Mouse (Mus musculus): ENCODE measurements at regions not wholly inside any gene's neighbourhood (a gene's known extent, or its start where the extent isn't known, plus 50 kb on each side); places are given as distances from the start of the nearest gene placed in this dataset.

DNA sequence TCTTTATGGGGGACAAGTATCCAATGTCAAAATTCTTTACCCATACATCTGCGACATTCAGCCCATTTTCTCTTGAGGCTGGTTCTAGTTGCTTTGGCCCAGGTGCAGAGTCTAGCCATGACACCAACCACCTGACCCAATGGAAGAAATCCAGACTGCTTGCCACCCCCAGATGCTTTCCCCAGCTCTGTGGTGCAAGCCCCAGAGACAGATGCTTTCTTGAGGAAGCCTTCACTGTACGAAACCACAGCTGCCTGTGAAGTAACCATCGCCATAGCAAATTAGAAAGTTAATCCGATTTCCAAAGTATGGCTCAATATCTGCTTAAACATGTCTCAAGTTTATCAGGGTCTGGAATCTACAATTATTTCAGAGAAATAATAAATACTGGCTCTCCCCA is 138.5 kb downstream of the Arrdc4 start:
- Histone ChIP-seq H3K27me3 (ENCODE audit: control insufficient read depth, insufficient read depth, low read length) (no peaks in the 10 kb centered on the region), H3K27ac (replicated peaks; ENCODE audit: insufficient read depth, low read depth, low read length) (no peak overlapping the region), H3K4me1 (ENCODE audit: control insufficient read depth, insufficient read depth, low read length) (no peaks in the 10 kb centered on the region), H3K79me2 (ENCODE audit: control insufficient read depth, insufficient read depth, low read length) (no peaks in the 10 kb centered on the region), H3K4me3 (ENCODE audit: insufficient read depth, low read depth, low read length) (no peak overlapping the region), H3K9ac (ENCODE audit: low read depth, low read length) (no peak overlapping the region), H3K36me3 (ENCODE audit: control insufficient read depth, insufficient read depth, low read length) (no peaks in the 10 kb centered on the region)
- 89% methylated on average over 4 of the region's 4 CpGs for WGBS
- TF ChIP-seq POLR2A (IDR thresholded peaks at IDR 0.05; ENCODE audit: extremely low read depth, insufficient read depth, low read length) = no peak
- TF ChIP-seq CTCF (IDR thresholded peaks at IDR 0.05; ENCODE audit: low read depth, low read length) = no peak
- no peak for DNase-seq (ENCODE audit: extremely low read depth, low read depth, low spot score)

DNA sequence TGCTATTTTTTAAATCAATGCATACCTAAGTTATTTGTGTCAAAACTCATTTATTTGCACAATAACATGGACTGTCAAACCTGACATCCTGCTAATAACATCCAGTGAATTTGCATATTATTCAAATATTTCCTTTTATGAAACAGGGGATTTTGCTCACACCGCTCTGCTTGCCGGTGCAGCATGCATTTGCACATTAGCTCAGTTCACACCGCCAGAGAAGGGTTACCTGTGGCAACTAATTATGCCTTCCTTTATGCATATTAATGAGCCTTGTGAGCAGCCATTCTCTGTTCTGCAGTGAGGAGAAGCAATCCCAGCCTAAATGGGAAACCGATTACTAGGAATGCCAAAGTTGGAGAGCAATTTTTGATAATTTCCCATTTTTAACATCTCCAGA is 141.9 kb downstream of the Arrdc4 start:
- TF ChIP-seq CTCF (IDR thresholded peaks at IDR 0.05; ENCODE audit: low read depth, low read length) (no peak), POLR2A (IDR thresholded peaks at IDR 0.05; ENCODE audit: extremely low read depth, insufficient read depth, low read length) (no peak)
- WGBS = 89% methylated on average over 4 of the region's 4 CpGs
- no peak overlapping the region for H3K27ac ChIP-seq (replicated peaks; ENCODE audit: insufficient read depth, low read depth, low read length)
- no peaks in the 10 kb centered on the region for H3K4me1 ChIP-seq (ENCODE audit: control insufficient read depth, insufficient read depth, low read length)
- H3K36me3 ChIP-seq (ENCODE audit: control insufficient read depth, insufficient read depth, low read length) = no peaks in the 10 kb centered on the region
- no peak overlapping the region for H3K4me3 ChIP-seq (ENCODE audit: insufficient read depth, low read depth, low read length)
- no peak overlapping the region for H3K9ac ChIP-seq (ENCODE audit: low read depth, low read length)
- H3K79me2 ChIP-seq (ENCODE audit: control insufficient read depth, insufficient read depth, low read length) = no peaks in the 10 kb centered on the region
- no peaks in the 10 kb centered on the region for H3K27me3 ChIP-seq (ENCODE audit: control insufficient read depth, insufficient read depth, low read length)
- DNase-seq (ENCODE audit: extremely low read depth, low read depth, low spot score) = no peak

DNA sequence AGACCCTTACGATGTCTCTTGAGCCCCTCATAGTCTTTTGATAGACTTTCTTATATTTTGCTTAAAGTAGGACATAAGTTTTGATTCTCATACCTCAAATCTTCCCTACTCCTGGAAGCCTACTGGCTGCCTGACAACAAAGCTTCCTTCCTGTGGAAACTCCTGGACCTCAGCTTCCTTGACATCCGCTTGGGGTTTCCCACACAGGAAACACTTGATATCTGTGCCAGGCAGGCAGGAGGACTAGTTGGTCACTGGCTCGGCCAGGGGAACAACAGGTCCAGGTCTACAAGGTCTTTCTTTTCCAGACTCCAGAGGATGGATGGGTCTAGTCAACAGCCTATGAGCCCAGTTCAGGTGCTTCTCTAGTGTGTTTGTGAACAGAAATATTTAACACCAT is 142.8 kb downstream of the Arrdc4 start:
- Histone ChIP-seq H3K36me3 (ENCODE audit: control insufficient read depth, insufficient read depth, low read length) (no peaks in the 10 kb centered on the region), H3K27ac (replicated peaks; ENCODE audit: insufficient read depth, low read depth, low read length) (no peak overlapping the region), H3K9ac (ENCODE audit: low read depth, low read length) (no peak overlapping the region), H3K4me1 (ENCODE audit: control insufficient read depth, insufficient read depth, low read length) (no peaks in the 10 kb centered on the region), H3K27me3 (ENCODE audit: control insufficient read depth, insufficient read depth, low read length) (no peaks in the 10 kb centered on the region), H3K4me3 (ENCODE audit: insufficient read depth, low read depth, low read length) (no peak overlapping the region), H3K79me2 (ENCODE audit: control insufficient read depth, insufficient read depth, low read length) (no peaks in the 10 kb centered on the region)
- 71% methylated on average over 3 of the region's 3 CpGs for WGBS
- no peak for TF ChIP-seq POLR2A (IDR thresholded peaks at IDR 0.05; ENCODE audit: extremely low read depth, insufficient read depth, low read length)
- DNase-seq (ENCODE audit: extremely low read depth, low read depth, low spot score) = no peak

- no peak for TF ChIP-seq POLR2A (IDR thresholded peaks at IDR 0.05; ENCODE audit: extremely low read depth, insufficient read depth, low read length)
- no peak for TF ChIP-seq CTCF (IDR thresholded peaks at IDR 0.05; ENCODE audit: low read depth, low read length)
- Histone ChIP-seq H3K36me3 (ENCODE audit: control insufficient read depth, insufficient read depth, low read length) (no peaks in the 10 kb centered on the region), H3K79me2 (ENCODE audit: control insufficient read depth, insufficient read depth, low read length) (no peaks in the 10 kb centered on the region), H3K9ac (ENCODE audit: low read depth, low read length) (no peak overlapping the region), H3K4me1 (ENCODE audit: control insufficient read depth, insufficient read depth, low read length) (no peaks in the 10 kb centered on the region), H3K4me3 (ENCODE audit: insufficient read depth, low read depth, low read length) (no peak overlapping the region), H3K27me3 (ENCODE audit: control insufficient read depth, insufficient read depth, low read length) (no peaks in the 10 kb centered on the region), H3K27ac (replicated peaks; ENCODE audit: insufficient read depth, low read depth, low read length) (no peak overlapping the region)
- DNase-seq (ENCODE audit: extremely low read depth, low read depth, low spot score) = no peak
- WGBS = 75% methylated on average over 2 of the region's 2 CpGs
Measured at GRCm38 (mm10) chr7:68603711-68604110, 145.3 kb downstream of the Arrdc4 start.

DNA sequence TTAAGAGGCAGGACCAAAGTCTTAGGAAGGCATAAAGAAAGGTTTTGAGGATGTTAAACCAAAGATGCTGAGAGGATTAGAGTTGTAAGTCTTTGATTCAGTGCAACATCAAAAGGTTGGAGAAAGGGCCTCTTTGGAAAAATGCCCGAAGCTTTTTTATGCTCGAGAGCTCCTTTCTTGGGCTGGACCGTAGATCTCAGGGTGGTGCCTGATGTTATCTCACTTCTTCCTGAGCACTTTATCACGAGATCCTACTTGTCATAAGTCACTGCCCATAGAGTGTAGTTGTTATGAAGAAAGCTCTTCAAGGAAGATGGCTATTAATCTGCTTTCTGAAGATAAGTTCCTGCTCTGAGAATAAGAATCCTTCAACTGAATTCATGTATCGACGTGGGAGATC is 147.0 kb downstream of the Arrdc4 start:
- no peak overlapping the region for H3K27ac ChIP-seq (replicated peaks; ENCODE audit: insufficient read depth, low read depth, low read length)
- WGBS = 77% methylated on average over 6 of the region's 6 CpGs
- no peaks in the 10 kb centered on the region for H3K4me1 ChIP-seq (ENCODE audit: control insufficient read depth, insufficient read depth, low read length)
- H3K27me3 ChIP-seq (ENCODE audit: control insufficient read depth, insufficient read depth, low read length) = no peaks in the 10 kb centered on the region
- DNase-seq (ENCODE audit: extremely low read depth, low read depth, low spot score) = no peak
- no peak overlapping the region for H3K4me3 ChIP-seq (ENCODE audit: insufficient read depth, low read depth, low read length)
- TF ChIP-seq POLR2A (IDR thresholded peaks at IDR 0.05; ENCODE audit: extremely low read depth, insufficient read depth, low read length) (no peak), CTCF (IDR thresholded peaks at IDR 0.05; ENCODE audit: low read depth, low read length) (no peak)
- H3K9ac ChIP-seq (ENCODE audit: low read depth, low read length) = no peak overlapping the region
- H3K79me2 ChIP-seq (ENCODE audit: control insufficient read depth, insufficient read depth, low read length) = no peaks in the 10 kb centered on the region
- H3K36me3 ChIP-seq (ENCODE audit: control insufficient read depth, insufficient read depth, low read length) = no peaks in the 10 kb centered on the region

DNA sequence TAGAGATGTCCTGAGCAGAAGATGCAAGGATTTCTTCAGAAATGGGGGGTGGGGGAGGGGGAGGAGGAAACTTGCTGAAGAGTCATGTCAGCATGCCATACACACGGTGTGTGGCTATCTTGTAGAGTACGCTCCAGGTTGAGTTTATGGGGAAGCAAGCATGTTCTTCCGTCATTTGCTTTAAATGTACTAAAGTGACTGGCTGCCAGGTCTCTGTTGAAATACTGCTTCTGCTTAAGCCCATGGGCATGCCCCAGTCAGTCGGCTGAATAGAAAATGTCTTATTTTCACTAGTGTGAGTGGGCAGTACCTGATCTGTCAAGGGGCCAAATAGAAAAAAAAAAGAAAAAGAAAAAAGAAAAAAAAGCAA is 155.0 kb downstream of the Arrdc4 start:
- Histone ChIP-seq H3K4me3 (ENCODE audit: insufficient read depth, low read depth, low read length) (no peak overlapping the region), H3K79me2 (ENCODE audit: control insufficient read depth, insufficient read depth, low read length) (no peaks in the 10 kb centered on the region), H3K36me3 (ENCODE audit: control insufficient read depth, insufficient read depth, low read length) (no peaks in the 10 kb centered on the region), H3K27ac (replicated peaks; ENCODE audit: insufficient read depth, low read depth, low read length) (no peak overlapping the region), H3K4me1 (ENCODE audit: control insufficient read depth, insufficient read depth, low read length) (no peaks in the 10 kb centered on the region), H3K27me3 (ENCODE audit: control insufficient read depth, insufficient read depth, low read length) (no peaks in the 10 kb centered on the region), H3K9ac (ENCODE audit: low read depth, low read length) (no peak overlapping the region)
- DNase-seq (ENCODE audit: extremely low read depth, low read depth, low spot score) = no peak
- 70% methylated on average over 4 of the region's 4 CpGs for WGBS
- TF ChIP-seq CTCF (IDR thresholded peaks at IDR 0.05; ENCODE audit: low read depth, low read length) = no peak
- TF ChIP-seq POLR2A (IDR thresholded peaks at IDR 0.05; ENCODE audit: extremely low read depth, insufficient read depth, low read length) = no peak

Measured in liver, adult 2 months (tissue).